Mouse (Mus musculus) c-Kit-positive CD71-negative TER-119-negative erythroid progenitor cells, embryonic 14.5 days (primary cell): ENCODE results near the gene Gm10198.
A peak's percentile ranks its signal among the peaks of the same experiment; 100 is the strongest.

Source experiments
- DNase-seq: peaks from one replicate; pipeline ENCODE4 v3.0.0-alpha.2; 2013; ENCODE audit warnings: low read depth

The Gm10198 gene

DNA sequence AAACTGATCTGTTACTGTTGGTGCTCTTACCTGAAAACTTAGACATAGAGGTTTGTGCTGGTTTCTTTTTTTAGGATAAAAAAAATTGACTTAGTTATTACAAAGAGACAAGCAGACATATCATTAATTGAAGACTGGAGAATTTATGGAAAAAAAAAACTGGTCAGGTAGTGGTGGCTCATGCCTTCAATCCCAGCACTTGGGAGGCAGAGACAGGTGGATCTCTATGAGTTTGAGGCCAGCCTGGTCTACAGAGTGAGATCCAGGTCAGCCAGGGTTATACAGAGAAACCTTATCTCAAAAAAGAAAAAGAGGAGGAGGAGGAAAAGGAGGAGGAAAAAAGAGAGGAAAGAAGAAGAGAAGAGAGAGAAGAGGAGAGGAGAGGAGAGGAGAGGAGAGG, at the start of gene Gm10198:
Gm10198 (plus strand) TSS at position 301 of the 400 bp plus-strand sequence.
- DNase-seq, result no peak

DNA sequence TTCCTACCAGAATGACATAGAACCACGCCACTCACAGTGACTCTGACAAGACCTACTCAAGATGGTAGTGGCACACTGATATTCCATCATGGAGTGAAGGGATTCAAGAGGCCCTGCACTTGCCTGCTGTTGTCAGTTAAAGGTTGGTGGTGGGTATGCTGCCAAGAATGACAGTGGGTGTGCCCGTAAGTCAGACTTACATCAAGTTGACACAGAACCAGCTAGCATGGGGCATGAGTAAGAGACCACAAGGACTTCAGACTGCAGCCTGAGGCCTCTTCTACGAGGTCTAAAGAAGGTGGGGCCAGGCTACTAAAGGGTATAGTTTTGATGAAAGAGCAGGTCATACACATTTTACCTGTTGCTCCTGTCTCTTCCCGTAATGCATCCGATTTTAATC, 47.3 kb upstream of the Gm10198 start:
- no peak for DNase-seq

GRCm38 (mm10) chr13:111552769-111553168, 39.8 kb upstream of the Gm10198 start:
- no peak for DNase-seq

DNA sequence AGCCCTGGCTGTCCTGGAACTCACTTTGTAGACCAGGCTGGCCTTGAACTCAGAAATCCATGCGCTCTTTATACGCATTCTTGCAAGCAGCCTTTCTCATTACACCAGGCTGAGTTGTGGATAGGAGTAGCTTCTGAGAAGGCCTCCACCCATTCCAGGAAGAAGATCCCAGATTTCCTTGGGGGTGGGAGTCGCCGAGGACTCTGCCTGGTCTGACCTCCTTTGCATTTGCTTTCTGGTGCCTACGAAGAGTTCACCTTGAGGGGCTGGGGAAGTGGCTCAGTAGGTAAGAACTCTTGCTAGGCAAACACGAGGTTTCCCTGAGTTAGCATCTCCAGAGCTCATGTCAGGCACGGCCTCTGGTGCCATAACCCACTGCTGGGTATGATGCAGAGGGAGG, 39.4 kb upstream of the Gm10198 start:
- no peak for DNase-seq

- no peak for DNase-seq
Observed at GRCm38 (mm10) chr13:111553941-111554340, 38.6 kb upstream of the Gm10198 start.

GRCm38 (mm10) chr13:111555333-111555732, 37.3 kb upstream of the Gm10198 start:
- no peak for DNase-seq

DNA sequence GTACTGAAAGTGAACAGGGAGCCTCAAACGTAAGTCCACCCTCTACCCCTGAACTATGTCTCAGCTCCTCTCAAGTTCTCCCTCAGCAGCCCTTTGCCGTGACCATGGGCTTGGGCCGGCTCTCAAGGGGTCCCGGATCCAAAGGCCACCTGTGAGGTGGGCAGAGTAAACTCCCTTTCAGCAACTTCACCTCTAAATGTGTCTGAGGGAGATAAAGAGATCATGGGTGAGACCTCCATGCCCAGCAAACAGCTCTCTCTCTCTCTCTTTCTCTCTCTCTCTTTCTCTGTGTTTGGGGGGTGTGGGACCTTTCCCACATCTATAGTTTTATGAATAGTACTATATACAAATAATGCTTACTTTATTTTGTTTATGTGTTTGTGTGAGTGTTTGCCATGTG, 36.2 kb upstream of the Gm10198 start:
- DNase-seq, result no peak

GRCm38 (mm10) chr13:111560152-111560551, 32.4 kb upstream of the Gm10198 start:
- DNase-seq, result no peak

DNA sequence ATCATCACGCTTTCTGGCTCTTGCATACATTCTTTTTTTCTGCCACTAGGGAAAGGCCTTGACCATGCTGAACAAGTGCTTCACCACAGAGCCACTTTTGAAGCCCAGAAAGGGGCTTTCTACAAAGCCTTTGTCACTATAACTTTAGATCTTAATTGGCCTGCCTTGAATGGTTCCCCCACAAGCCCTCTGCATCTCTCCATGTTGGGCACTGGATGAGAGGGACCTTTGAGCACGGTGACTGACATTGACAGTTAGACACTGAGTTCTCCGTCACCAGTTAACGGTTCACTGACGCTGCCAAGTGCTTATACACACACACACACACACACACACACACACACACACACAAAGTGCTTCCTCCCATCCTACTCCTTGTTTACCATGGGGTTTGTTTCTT, 30.0 kb upstream of the Gm10198 start:
- no peak for DNase-seq

GRCm38 (mm10) chr13:111574196-111574595, 18.4 kb upstream of the Gm10198 start:
- no peak for DNase-seq

- no peak for DNase-seq
Observed at GRCm38 (mm10) chr13:111577177-111577576, 15.4 kb upstream of the Gm10198 start.

DNA sequence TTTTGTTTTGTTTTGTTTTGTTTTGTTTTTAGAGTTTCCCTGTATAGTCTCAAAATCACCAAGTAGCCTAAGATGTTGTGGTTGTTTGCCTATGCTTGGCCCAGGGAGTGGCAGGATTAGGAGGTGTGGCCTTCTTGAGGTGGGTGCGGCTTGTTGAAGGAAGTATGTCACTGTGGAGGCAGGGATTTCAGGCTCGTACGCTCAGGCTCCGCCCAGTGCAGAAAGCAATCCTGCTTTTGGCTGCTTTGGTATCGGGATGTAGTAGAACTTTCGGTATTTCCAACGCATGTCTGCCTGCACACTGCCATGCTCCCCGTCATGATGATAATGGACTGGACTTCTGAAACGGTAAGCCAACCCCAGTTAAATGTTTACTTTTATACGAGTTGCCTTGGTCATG, 12.5 kb upstream of the Gm10198 start:
- no peak for DNase-seq

DNA sequence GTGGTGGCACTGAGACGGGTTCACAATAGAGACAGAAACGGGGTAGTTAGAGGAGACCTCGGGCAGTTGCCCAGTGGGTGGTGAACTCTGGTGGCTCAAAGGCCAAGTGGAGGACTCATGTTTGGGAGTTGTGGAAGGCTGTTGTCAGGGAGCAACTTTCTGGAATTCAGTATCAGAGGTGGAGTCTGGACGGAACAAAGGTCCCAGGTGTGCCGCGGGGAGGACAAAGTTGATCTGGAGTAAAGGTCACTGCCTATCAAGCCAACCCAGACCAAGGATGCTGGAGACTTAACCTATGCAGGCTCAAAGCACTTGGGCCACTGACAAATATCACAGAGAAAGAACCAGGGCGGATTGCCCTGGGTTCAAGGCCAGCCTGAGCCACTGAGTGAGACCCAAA, 5.5 kb downstream of the Gm10198 start:
- no peak for DNase-seq

GRCm38 (mm10) chr13:111601383-111601782, 8.8 kb downstream of the Gm10198 start:
- DNase-seq, result no peak

DNA sequence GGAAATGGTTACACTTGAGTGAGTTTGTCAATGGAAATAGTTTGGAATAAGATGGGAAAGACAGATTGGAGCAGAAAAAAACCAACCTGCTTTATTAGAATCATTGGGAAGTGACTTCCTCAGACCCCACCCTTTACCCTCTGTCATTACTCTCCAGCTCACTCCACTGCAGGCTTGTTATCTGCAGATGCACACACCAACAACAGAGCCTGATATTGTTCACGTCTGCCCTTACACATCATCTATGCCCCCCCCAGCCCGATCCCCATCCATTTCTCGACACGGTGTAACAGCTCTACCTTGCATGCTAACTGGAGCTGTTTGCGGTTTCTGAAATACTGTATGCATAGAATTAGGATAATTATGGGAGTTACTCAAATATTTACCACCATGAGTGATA, 12.2 kb downstream of the Gm10198 start:
- no peak for DNase-seq

DNA sequence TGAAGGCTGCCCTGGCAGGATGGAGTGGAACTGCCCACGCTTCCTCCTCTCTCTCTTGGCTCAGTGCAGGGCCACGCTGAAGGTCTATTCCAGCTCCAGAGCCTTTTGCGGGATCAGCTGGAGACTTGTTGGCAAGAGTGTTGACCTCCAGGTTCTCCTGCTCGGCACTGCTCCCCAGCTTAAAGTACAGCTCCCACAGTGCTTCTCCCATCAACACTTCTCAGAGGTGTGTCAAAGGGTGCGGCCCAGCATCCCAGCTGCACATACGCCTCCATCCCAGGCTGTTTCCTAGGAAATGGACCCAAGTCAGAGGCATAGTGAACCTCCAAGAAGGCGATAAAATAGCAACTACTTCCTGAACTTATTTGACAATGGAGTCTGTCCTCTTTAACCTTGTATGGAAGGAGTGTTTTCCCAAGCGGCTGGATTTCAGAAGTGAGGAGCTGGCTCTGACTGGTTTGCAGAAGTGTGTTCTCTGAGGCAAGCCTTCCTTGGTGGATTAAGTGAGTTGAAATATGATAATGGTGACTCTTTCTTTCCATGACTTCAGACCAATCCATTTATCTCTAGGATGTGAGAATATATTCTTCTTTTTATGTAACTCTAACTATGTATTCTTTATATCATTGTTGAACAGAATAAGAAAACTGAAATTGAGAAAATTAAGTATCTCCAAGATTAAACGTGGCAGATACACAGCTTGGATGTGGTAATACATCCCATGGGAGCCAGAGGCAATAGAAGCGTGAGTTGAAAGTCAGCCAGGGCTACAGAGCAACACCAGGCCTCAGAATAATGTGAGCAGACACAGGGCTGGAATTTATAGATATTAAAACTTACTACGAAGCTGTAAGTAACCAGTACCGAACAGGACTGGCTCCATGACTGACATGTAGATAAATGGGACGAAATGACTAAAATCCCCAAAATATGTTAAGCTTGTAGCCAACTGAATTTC, 23.9 kb downstream of the Gm10198 start:
- no peak for DNase-seq

DNA sequence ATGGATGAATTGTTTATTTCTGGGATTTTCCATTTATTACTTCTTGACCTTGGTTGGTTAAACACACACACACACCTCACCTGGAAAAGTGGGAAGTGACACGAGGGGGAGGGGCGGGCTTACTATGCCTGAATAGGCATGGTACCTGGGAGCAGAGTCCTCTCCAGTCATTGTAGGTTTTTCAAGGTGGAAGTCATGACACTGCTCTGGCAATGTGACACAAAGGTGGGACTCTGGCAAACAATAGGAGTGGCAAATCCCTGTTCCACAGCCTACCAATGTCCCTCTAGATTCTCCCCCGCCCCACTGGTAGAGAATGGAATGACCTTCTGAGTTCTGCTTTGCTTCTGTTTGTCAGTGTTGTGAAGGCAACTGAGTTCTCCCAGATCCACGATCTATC, 27.8 kb downstream of the Gm10198 start:
- DNase-seq, result no peak

DNA sequence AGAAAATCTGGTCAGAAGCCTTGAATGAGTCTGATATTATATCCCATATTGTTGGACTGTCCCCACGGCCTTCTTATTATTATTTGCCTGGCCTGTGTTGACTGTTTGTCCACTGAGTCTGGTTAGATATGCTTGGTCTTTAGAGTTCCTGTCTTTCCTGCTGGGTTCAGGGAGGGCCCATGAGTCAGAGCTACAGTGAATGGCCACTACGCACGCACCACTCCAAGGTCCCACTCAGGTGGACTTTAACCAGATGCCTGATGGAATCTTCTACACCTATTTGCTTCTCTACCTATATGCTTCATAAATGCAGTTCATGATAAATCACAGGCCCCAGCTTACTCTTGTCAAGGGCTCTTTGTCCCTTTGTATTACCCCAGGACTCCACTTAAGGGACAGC, 29.8 kb downstream of the Gm10198 start:
- no peak for DNase-seq

- DNase-seq, result no peak
Observed at GRCm38 (mm10) chr13:111623112-111623511, 30.5 kb downstream of the Gm10198 start.

- no peak for DNase-seq
Observed at GRCm38 (mm10) chr13:111624115-111624514, 31.5 kb downstream of the Gm10198 start.

DNA sequence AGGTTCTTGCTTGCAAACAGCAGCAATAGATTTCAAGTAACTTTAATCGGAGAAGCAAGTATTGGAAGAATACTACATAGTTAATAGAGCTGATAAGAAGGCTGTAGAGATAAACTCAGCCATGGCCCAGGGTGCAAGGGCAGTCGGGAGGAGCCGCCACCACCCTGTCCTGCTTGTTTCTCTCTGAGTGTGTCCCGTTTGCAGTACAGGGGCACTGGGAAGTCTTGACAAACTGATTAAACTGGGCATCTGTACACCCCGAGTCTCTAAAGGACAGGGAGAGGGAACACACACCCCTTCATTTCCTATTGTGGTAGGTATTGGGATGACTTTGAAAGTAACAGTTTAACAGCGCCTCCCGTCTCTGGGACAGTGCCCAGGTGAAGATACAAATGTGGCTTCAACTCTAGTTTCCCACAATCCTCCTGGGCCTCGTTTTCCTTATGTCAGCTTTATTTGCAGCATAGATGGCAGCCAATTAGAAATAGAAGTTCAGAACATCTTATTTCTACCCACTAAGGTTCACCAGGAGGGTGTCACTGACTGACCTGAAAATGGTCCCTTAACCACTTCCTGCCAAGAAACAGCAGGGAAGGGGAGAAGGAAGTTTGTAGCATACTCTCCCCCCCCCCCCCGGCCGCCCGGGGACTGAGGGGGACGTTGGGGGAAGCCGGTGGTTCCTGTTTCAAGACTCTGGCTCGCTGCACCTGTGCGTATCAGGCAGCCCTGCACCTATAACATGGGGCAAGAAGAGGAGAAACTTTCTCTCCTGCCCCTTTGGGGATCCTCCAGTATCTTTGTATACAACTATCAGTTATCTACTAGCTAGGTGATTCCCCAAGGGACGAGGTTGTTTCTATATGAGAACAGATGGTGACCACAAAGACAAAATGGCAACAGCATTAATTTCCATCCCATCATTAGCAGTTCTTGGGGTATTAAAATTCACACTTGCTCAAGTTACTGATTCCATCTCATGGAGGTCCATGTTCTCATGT, 41.9 kb downstream of the Gm10198 start:
- no peak for DNase-seq

DNA sequence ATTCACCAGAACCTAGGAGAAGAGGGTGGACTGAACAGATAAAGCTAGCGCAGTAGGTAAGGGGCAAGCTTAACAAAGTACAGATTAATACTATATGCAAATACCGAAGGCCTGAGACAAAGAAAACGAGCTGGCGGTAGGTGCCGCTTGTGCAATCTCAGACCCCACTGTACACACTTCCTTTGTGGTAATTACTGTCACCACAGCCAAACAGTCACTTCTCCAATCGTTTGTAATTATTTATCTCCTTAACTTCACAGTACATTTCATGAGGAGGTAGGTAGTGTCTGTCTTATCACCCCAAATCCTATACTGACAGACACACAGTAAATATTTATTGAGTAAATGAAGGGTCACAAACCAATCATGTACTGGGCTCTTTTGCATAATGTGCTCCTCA, 47.7 kb downstream of the Gm10198 start:
- DNase-seq, result peak; percentile 52
